Mouse (Mus musculus) right cerebral cortex, postnatal 25 days (tissue): ENCODE measurements around the gene Rab12.
"Not testable (repeated sequence)": the region's sequence is repeated elsewhere in the genome, so short reads cannot be mapped to it uniquely, and the experiment has no call there.

Experiments
- DNase-seq: peaks from one replicate; pipeline ENCODE4 v3.0.0; 2022

The Rab12 gene

GRCm38 (mm10) chr17:66519554-66520553, at the start of gene Rab12:
Gene Rab12 (minus strand): TSS chr17:66519729.
- DNase-seq, result peak; percentile 89

GRCm38 (mm10) chr17:66564213-66564612, 44.7 kb upstream of the Rab12 start:
- peak; percentile 14 for DNase-seq

GRCm38 (mm10) chr17:66563551-66563950, 44.0 kb upstream of the Rab12 start:
- no peak for DNase-seq

GRCm38 (mm10) chr17:66561380-66561779, 41.9 kb upstream of the Rab12 start:
- no peak for DNase-seq

GRCm38 (mm10) chr17:66558404-66559317, 39.1 kb upstream of the Rab12 start:
- DNase-seq, result no peak

- no peak for DNase-seq
Measured at GRCm38 (mm10) chr17:66552690-66553089, 33.2 kb upstream of the Rab12 start.

GRCm38 (mm10) chr17:66550486-66550885, 31.0 kb upstream of the Rab12 start:
- DNase-seq, result no peak

GRCm38 (mm10) chr17:66532285-66532684, 12.8 kb upstream of the Rab12 start:
- no peak for DNase-seq

GRCm38 (mm10) chr17:66523396-66523795, 3.9 kb upstream of the Rab12 start:
- DNase-seq, result no peak

- DNase-seq, result not testable (repeated sequence)
Measured at GRCm38 (mm10) chr17:66522631-66523030, 3.1 kb upstream of the Rab12 start.

GRCm38 (mm10) chr17:66518877-66519553, 514 bp downstream of the Rab12 start:
- no peak for DNase-seq

GRCm38 (mm10) chr17:66516953-66517352, 2.6 kb downstream of the Rab12 start:
- DNase-seq, result no peak

- no peak for DNase-seq
Measured at GRCm38 (mm10) chr17:66514288-66514995, 5.1 kb downstream of the Rab12 start.

- DNase-seq, result no peak
Measured at GRCm38 (mm10) chr17:66512202-66512956, 7.2 kb downstream of the Rab12 start.

GRCm38 (mm10) chr17:66510221-66510683, 9.3 kb downstream of the Rab12 start:
- DNase-seq, result no peak

GRCm38 (mm10) chr17:66507049-66507954, 12.2 kb downstream of the Rab12 start:
- DNase-seq, result no peak

GRCm38 (mm10) chr17:66504964-66505363, 14.6 kb downstream of the Rab12 start:
- no peak for DNase-seq

- DNase-seq, result no peak
Measured at GRCm38 (mm10) chr17:66504248-66504647, 15.3 kb downstream of the Rab12 start.

- no peak for DNase-seq
Measured at GRCm38 (mm10) chr17:66503466-66503865, 16.1 kb downstream of the Rab12 start.

GRCm38 (mm10) chr17:66502865-66503264, 16.7 kb downstream of the Rab12 start:
- DNase-seq, result no peak
